ENCODE assay signal across 11 mouse cellular contexts in the genomic region with DNA sequence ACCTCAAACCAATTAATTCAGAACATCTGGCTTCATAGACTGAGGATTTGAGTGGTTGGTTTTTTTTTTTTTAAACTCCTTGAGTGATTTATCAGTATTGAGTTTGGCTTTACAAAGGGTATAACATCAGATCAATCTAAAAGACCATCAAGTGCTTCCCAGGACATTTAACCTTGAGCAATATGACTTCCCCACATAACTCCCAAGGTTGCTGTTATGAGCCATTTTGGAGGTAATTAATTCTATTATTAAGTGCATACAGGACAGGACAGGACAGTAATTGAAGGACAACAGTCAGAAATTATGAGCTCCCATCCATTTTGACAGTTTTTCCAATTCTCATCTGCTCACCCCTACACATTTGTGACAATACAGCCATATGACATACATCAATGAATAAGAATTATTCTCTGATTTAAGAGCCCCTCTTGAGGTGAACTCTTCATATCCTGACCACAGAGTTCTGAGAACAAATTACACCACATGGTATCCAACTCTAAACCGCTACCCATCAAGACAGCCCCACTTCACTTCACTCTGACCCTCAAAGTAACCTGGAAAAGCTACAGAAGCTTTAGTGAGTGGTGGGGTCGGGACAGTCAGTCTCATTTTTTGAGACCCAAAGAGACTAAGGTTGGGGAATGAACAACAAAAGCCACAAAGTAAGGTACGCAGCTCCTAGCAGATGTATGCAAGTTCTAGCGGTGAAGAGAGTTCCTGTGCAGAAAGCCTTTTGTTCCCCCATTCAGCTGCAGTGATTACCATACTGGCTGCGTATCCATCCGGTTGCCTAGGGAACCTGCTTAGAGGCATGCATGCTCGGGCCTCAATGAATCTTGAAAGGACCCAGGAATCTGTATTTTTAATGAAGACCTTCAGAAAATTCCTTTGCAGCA. TPM values are rescaled to one million over a fixed set of nuclear protein-coding genes. Genes with fewer than 3 reads are reported as not detected.
DNase-seq lines count a peak whose midpoint lies in the region; ATAC-seq lines count a peak whose summit lies in the region.
"Had no signal": no experiment of that assay in that cellular context is flagged by ENCODE, and none has a peak within 500 bp of the region (broad histone marks: within the 10 kb centered on the region; RNA-seq: fewer than 3 reads in every experiment).

No protein-coding gene starts in this region.

- peak overlapping the region; percentile 84 for H3K27ac ChIP-seq in hindbrain, embryonic 12.5 days
- no peak overlapping the region for H3K27ac ChIP-seq in limb, embryonic 11.5 days (replicated peaks; ENCODE audit: low read depth, low read length)

- peak overlapping the region; percentile 39 for H3K4me2 ChIP-seq in hindbrain, embryonic 12.5 days (replicated peaks)
- no peak overlapping the region for H3K4me2 ChIP-seq in limb, embryonic 11.5 days (ENCODE audit: low read depth, severe bottlenecking)

- H3K27me3 ChIP-seq in hindbrain, embryonic 12.5 days, result no peaks in the 10 kb centered on the region
- H3K27me3 ChIP-seq in limb, embryonic 11.5 days (ENCODE audit: control insufficient read depth, insufficient read depth, low read length), result no peaks in the 10 kb centered on the region

- H3K9me3 ChIP-seq in hindbrain, embryonic 12.5 days (replicated peaks), result no peaks in the 10 kb centered on the region
- H3K9me3 ChIP-seq in limb, embryonic 11.5 days (ENCODE audit: control insufficient read depth, low read length), result no peaks in the 10 kb centered on the region

- WGBS in hindbrain, embryonic 12.5 days, result 9% methylated on average over 7 of the region's 7 CpGs
- WGBS in limb, embryonic 11.5 days, result 24% methylated on average over 7 of the region's 7 CpGs

- peaks cover 17% of the 10 kb centered on the region for H3K4me1 ChIP-seq in hindbrain, embryonic 12.5 days
- H3K4me1 ChIP-seq in limb, embryonic 11.5 days (ENCODE audit: control insufficient read depth, insufficient read depth, low read length), result peaks cover 6% of the 10 kb centered on the region; the same call in 1 of the 2 replicates

- no peak overlapping the region for H3K4me3 ChIP-seq in hindbrain, embryonic 12.5 days
- H3K4me3 ChIP-seq in limb, embryonic 11.5 days (ENCODE audit: low read depth, low read length), result no peak overlapping the region
- H3K4me3 ChIP-seq: erythroblast, embryonic 14.5 days had no signal

- no peaks in the 10 kb centered on the region for H3K36me3 ChIP-seq in hindbrain, embryonic 12.5 days
- no peaks in the 10 kb centered on the region for H3K36me3 ChIP-seq in limb, embryonic 11.5 days (ENCODE audit: control insufficient read depth, insufficient read depth, low read length)

- DNase-seq in adrenal gland, postnatal 10 days, result peak; percentile 11
- no peak for DNase-seq in adrenal gland, adult 8-10 months
- DNase-seq in limb, embryonic 11.5 days (ENCODE audit: low spot score), result peak; percentile 44
- DNase-seq in right cerebral cortex, postnatal 10 days (ENCODE audit: low spot score in 2 of 2), result peak; percentile 75 to 86
- DNase-seq in gastrocnemius, postnatal 10 days, result no peak
- DNase-seq in urinary bladder, postnatal 10 days (ENCODE audit: low spot score), result no peak
- DNase-seq in ovary, postnatal 14 days (ENCODE audit: low spot score), result no peak
- DNase-seq: thymus, postnatal 36 days had no signal

- peak; percentile 96 for ATAC-seq in hindbrain, embryonic 12.5 days (ENCODE audit: low FRiP score)
- 0 out of 2 replicates have a peak, but pooled peaks have one; percentile 75 for ATAC-seq in limb, embryonic 11.5 days (ENCODE audit: insufficient number of reproducible peaks, low FRiP score, low TSS enrichment, low read depth)

- no peak overlapping the region for H3K9ac ChIP-seq in hindbrain, embryonic 12.5 days
- H3K9ac ChIP-seq in limb, embryonic 11.5 days (ENCODE audit: low read length), result no peak overlapping the region

RNA-seq across cellular contexts. Expression of a gene that starts 11.8 kb away (rescaled TPM):
- not detected for total RNA-seq in adrenal gland, postnatal 10 days (2021)
- not detected for total RNA-seq in adrenal gland, adult 8-10 months (2022)
- polyA plus RNA-seq in hindbrain, embryonic 12.5 days (2016; fragmentation: Nextera tagmentation; extraction: Ambion mirVana), result not detected in 2 replicates
- polyA plus RNA-seq in limb, embryonic 11.5 days (2014; fragmentation: Nextera tagmentation; extraction: Ambion mirVana), result not detected in 2 replicates
- not detected for total RNA-seq in gastrocnemius, postnatal 10 days (2021)
- total RNA-seq: layer of hippocampus, postnatal 25 days had no signal
- polyA plus RNA-seq: erythroblast, embryonic 14.5 days had no signal

Comparison
In these comparisons a context has a peak if more than half of its experiments do, and no peak if none do; other contexts are left out.
1. DNase-seq: peak in adrenal gland, postnatal 10 days (single experiment), limb, embryonic 11.5 days (single experiment) and right cerebral cortex, postnatal 10 days (2 of 2); none in adrenal gland, adult 8-10 months (single experiment), gastrocnemius, postnatal 10 days (single experiment), urinary bladder, postnatal 10 days (single experiment) and ovary, postnatal 14 days (single experiment).